Mouse (Mus musculus) lung, postnatal 0 days (tissue): Measurements from ENCODE around the gene Psmd8.

Experiments
- CTCF ChIP-seq: IDR thresholded peaks from 2 replicates; pipeline ENCODE4 v1.5.1; 2016; ENCODE audit warnings: antibody characterized with exemption, mild to moderate bottlenecking
- EP300 ChIP-seq: IDR thresholded peaks from 2 replicates; pipeline ENCODE4 v1.6.1; 2016; ENCODE audit warnings: antibody characterized with exemption, mild to moderate bottlenecking, control low read depth

DNA sequence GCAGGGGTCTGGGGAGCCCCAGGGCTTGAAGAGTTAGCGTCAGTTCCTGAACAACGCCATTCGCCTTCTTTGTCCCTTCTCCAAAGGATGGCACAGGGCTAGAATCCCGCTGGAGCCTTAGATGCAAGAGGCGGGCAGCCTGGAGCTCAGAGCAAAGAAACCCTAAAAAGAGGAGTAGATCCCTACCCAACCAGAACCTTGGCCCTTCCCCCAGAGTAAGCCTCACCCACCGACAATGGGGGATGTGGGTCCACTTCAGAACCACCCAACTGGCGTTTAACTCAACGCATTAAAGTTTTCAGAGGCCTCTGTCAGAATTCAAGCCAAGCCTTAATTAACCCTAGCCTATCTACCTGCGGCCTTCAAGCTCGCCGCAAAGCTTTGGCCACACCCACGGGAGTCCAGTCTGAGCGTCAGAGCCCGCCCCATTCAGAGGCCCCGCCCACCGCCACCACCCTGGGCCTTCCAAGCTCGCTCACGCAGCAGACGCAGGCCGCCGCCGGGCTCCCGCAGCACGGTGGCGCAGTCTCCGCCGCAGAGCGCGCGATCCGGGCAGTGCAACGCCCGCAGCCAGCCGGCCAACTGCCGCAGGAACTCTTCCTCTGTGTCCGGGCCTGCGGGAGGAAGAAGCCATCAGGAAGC, 25.2 kb downstream of the Psmd8 start:
- peak; percentile 40 for TF ChIP-seq CTCF
- TF ChIP-seq EP300 = no peak
